Mouse (Mus musculus): ENCODE results near the gene 4931409K22Rik.

GRCm38 (mm10) chr5:24526190-24526888, 30.3 kb downstream of the 4931409K22Rik start:
- TF ChIP-seq CTCF (IDR thresholded peaks at IDR 0.05; ENCODE audit: control insufficient read depth, insufficient read depth, insufficient read length) (no peak), CEBPB (IDR thresholded peaks at IDR 0.05; ENCODE audit: low read depth) (no peak), USF1 (IDR thresholded peaks at IDR 0.05; ENCODE audit: low read depth) (no peak), MAX (IDR thresholded peaks at IDR 0.05) (no peak), MYOD1 (IDR thresholded peaks at IDR 0.05; ENCODE audit: control insufficient read depth, insufficient read length, low read depth) (no peak)
